Mouse (Mus musculus): Measurements from ENCODE around the gene Lhx8. TPM values are rescaled to one million over a fixed set of nuclear protein-coding genes. Genes with fewer than 3 reads are reported as not detected.

The Lhx8 gene
- total and polyA plus RNA-seq, 3 experiments, result not detected

GRCm38 (mm10) chr3:154364604-154365209 lies 34.2 kb upstream of the Lhx8 start:
- Histone ChIP-seq H3K79me2 (replicated peaks; ENCODE audit: control insufficient read depth, extremely low read depth, insufficient read depth, poor library complexity, severe bottlenecking) (no peaks in the 10 kb centered on the region), H3K27me3 (replicated peaks) (no peaks in the 10 kb centered on the region), H3K4me2 (ENCODE audit: insufficient read depth, low read depth, poor library complexity, severe bottlenecking) (no peak overlapping the region), H3K4me1 (ENCODE audit: control insufficient read depth in 1 of 2, insufficient read depth in 2 of 2) (peaks cover 0 to 10% of the 10 kb centered on the region in 2 experiments; a peak in 2 of 4 replicates), H3K9ac (ENCODE audit: insufficient read depth, low read depth) (no peak overlapping the region), H3K9me3 (replicated peaks; ENCODE audit: low read length) (peaks cover 3% of the 10 kb centered on the region), H3K27ac (ENCODE audit: insufficient read depth, low read depth) (no peak overlapping the region), H3K36me3 (replicated peaks in 1 of 2; ENCODE audit: control insufficient read depth in 1 of 2, insufficient read depth in 1 of 2, low read length in 1 of 2) (no peaks in the 10 kb centered on the region), H3K4me3 (replicated peaks in 1 of 3; ENCODE audit: low read depth in 2 of 3, low read length in 2 of 3, poor library complexity in 1 of 3) (no peak overlapping the region)
- dilution Hi-C loops (cut with MboI; ENCODE audit: extremely low pct_ligation_motif_present, extremely low pct_unique_long_range_greater_than_20kb, low sequenced_read_pairs) (no loop called here), in situ Hi-C loops (cut with MboI; ENCODE audit: low pct_ligation_motif_present, low pct_unique_long_range_greater_than_20kb, low sequenced_read_pairs) (no loop called here)
- peak; percentile 34 for DNase-seq (ENCODE audit: extremely low read depth)
- TF ChIP-seq NRF1 (IDR thresholded peaks at IDR 0.05; ENCODE audit: low read depth, low read length) (no peak), MXI1 (IDR thresholded peaks at IDR 0.05; ENCODE audit: low read depth, low read length) (no peak), ETS1 (conservative IDR thresholded peaks at IDR 0.05; ENCODE audit: low read depth, low read length) (no peak), ELF1 (IDR thresholded peaks at IDR 0.05; ENCODE audit: low read depth, low read length) (no peak), RAD21 (IDR thresholded peaks at IDR 0.05; ENCODE audit: low read depth, low read length) (peak; percentile 21), CTCF (conservative IDR thresholded peaks at IDR 0.05 in 1 of 2, IDR thresholded peaks at IDR 0.05 in 1 of 2; ENCODE audit: low read depth in 2 of 2, low read length in 2 of 2) (peak; percentile 55 to 72), SMC3 (IDR thresholded peaks at IDR 0.05; ENCODE audit: low read depth, low read length) (0 out of 2 replicates have a peak, but pooled peaks have one; percentile 10), MAX (IDR thresholded peaks at IDR 0.05; ENCODE audit: low read length) (no peak)

DNA sequence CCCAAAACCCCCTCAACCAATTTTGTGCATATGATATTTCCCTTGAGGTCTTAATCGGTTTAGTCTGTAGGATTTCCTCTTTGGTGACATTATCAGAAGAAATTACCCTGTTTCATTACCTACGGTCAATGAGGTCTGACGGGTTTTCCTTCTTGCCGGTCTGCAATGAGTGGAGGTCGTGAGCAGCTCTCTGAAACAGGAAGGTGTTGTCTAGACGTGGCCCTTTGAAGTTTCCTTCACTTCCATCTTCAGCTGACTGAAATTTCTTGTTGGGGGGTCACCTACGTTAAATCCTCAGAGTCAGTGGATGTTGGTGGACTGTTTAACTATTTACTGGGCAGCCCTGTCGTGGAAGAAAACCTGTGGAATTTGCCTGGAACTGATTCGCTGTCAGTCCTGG lies 33.0 kb upstream of the Lhx8 start:
- TF ChIP-seq ZC3H11A (IDR thresholded peaks at IDR 0.05; ENCODE audit: low read depth, low read length), result no peak
- TF ChIP-seq BHLHE40 (IDR thresholded peaks at IDR 0.05; ENCODE audit: low read depth, low read length), result no peak
- TF ChIP-seq POLR2AphosphoS2 (IDR thresholded peaks at IDR 0.05; ENCODE audit: low read depth, low read length), result no peak
- no peak for TF ChIP-seq PAX5 (IDR thresholded peaks at IDR 0.05; ENCODE audit: low read length)
- no peak for TF ChIP-seq SIN3A (IDR thresholded peaks at IDR 0.05; ENCODE audit: low read length)
- no peak for TF ChIP-seq IRF4 (IDR thresholded peaks at IDR 0.05; ENCODE audit: low read depth, low read length)
- no peak for TF ChIP-seq USF1 (IDR thresholded peaks at IDR 0.05; ENCODE audit: low read depth, low read length)
- TF ChIP-seq POLR2A (IDR thresholded peaks at IDR 0.05; ENCODE audit: low read depth, low read length), result no peak
- TF ChIP-seq KAT2A (IDR thresholded peaks at IDR 0.05; ENCODE audit: insufficient replicate concordance, low read length), result no peak
- TF ChIP-seq HCFC1 (IDR thresholded peaks at IDR 0.05; ENCODE audit: low read depth, low read length), result no peak
- TF ChIP-seq RCOR1 (conservative IDR thresholded peaks at IDR 0.05; ENCODE audit: low read depth, low read length), result no peak
- TF ChIP-seq CTCF (conservative IDR thresholded peaks at IDR 0.05 in 1 of 2, IDR thresholded peaks at IDR 0.05 in 1 of 2; ENCODE audit: low read depth in 2 of 2, low read length in 2 of 2), result no peak
- Histone ChIP-seq H3K4me3 (replicated peaks in 1 of 3; ENCODE audit: low read depth in 2 of 3, low read length in 2 of 3, poor library complexity in 1 of 3) (no peak overlapping the region), H3K79me2 (replicated peaks; ENCODE audit: control insufficient read depth, extremely low read depth, insufficient read depth, poor library complexity, severe bottlenecking) (no peaks in the 10 kb centered on the region), H3K27me3 (replicated peaks) (no peaks in the 10 kb centered on the region), H3K4me1 (ENCODE audit: control insufficient read depth in 1 of 2, insufficient read depth in 2 of 2) (peaks cover 0 to 10% of the 10 kb centered on the region in 2 experiments; a peak in 2 of 4 replicates), H3K9ac (ENCODE audit: insufficient read depth, low read depth) (no peak overlapping the region), H3K4me2 (ENCODE audit: insufficient read depth, low read depth, poor library complexity, severe bottlenecking) (no peak overlapping the region), H3K9me3 (replicated peaks; ENCODE audit: low read length) (peaks cover 1% of the 10 kb centered on the region), H3K36me3 (replicated peaks in 1 of 2; ENCODE audit: control insufficient read depth in 1 of 2, insufficient read depth in 1 of 2, low read length in 1 of 2) (no peaks in the 10 kb centered on the region), H3K27ac (ENCODE audit: insufficient read depth, low read depth) (no peak overlapping the region)
- dilution Hi-C loops (cut with MboI; ENCODE audit: extremely low pct_ligation_motif_present, extremely low pct_unique_long_range_greater_than_20kb, low sequenced_read_pairs) (no loop called here), in situ Hi-C loops (cut with MboI; ENCODE audit: low pct_ligation_motif_present, low pct_unique_long_range_greater_than_20kb, low sequenced_read_pairs) (no loop called here)
- peak; percentile 12 for DNase-seq (ENCODE audit: extremely low read depth)
